Mouse (Mus musculus): ENCODE data around the gene Arl3. TPM values are rescaled to one million over a fixed set of nuclear protein-coding genes. Genes with fewer than 3 reads are reported as not detected.
A peak's percentile ranks its signal among the peaks of the same experiment; 100 is the strongest.

Gene Arl3
- polyA plus RNA-seq, 1 experiment from 2014 or later = 91.8 TPM

- H3K9me3 ChIP-seq (replicated peaks) = no peaks in the 10 kb centered on the region
- peak overlapping the region; percentile 100 for H3K27ac ChIP-seq
- no peak for ATAC-seq (replicated peaks; ENCODE audit: insufficient number of reproducible peaks, insufficient read depth, low FRiP score, low read depth)
- H3K4me1 ChIP-seq (replicated peaks) = peaks cover 57% of the 10 kb centered on the region
- 26% methylated on average over 9 of the region's 9 CpGs for WGBS
- peak overlapping the region; percentile 98 for H3K9ac ChIP-seq
- peak overlapping the region; percentile 93 for H3K4me3 ChIP-seq
- H3K4me2 ChIP-seq = peak overlapping the region; percentile 95
- H3K27me3 ChIP-seq = no peaks in the 10 kb centered on the region
- H3K36me3 ChIP-seq = peaks cover 22% of the 10 kb centered on the region; the same call in 1 of the 2 replicates
Observed at GRCm38 (mm10) chr19:46504822-46505417, 68.1 kb downstream of the Arl3 start.

DNA sequence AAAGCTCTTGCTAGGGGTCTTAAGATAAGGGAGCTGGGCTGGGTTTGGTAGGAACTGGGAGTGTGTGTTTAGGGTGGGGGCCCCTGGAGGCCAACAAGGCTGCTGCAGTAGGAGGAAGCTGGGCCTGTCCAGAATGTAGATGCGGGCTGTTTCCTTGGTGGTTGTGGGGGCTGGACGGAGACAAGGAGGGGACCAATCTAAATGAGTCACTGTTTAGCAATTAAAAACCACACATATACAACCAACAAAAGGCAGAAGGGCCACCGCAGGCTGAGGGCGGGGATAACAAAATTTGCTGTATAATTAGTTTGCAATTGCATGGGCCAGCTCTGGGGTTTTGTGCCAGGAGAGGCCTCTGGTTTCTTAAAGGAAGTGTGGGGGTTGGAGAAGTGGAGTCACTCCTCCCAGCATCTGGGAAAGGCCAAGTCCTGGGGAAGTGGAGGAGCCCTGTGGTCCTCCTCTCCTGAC is 68.9 kb downstream of the Arl3 start:
- peak; percentile 0; the same call in 1 of the 2 replicates for ATAC-seq (replicated peaks; ENCODE audit: insufficient number of reproducible peaks, insufficient read depth, low FRiP score, low read depth)
- Histone ChIP-seq H3K4me1 (replicated peaks) (peaks cover 52% of the 10 kb centered on the region), H3K9me3 (replicated peaks) (no peaks in the 10 kb centered on the region), H3K4me3 (peak overlapping the region; percentile 93), H3K9ac (peak overlapping the region; percentile 98), H3K27me3 (no peaks in the 10 kb centered on the region), H3K36me3 (peaks cover 22% of the 10 kb centered on the region; the same call in 1 of the 2 replicates), H3K27ac (peak overlapping the region; percentile 100), H3K4me2 (peak overlapping the region; percentile 95)
- 3% methylated on average over 4 of the region's 4 CpGs for WGBS

DNA sequence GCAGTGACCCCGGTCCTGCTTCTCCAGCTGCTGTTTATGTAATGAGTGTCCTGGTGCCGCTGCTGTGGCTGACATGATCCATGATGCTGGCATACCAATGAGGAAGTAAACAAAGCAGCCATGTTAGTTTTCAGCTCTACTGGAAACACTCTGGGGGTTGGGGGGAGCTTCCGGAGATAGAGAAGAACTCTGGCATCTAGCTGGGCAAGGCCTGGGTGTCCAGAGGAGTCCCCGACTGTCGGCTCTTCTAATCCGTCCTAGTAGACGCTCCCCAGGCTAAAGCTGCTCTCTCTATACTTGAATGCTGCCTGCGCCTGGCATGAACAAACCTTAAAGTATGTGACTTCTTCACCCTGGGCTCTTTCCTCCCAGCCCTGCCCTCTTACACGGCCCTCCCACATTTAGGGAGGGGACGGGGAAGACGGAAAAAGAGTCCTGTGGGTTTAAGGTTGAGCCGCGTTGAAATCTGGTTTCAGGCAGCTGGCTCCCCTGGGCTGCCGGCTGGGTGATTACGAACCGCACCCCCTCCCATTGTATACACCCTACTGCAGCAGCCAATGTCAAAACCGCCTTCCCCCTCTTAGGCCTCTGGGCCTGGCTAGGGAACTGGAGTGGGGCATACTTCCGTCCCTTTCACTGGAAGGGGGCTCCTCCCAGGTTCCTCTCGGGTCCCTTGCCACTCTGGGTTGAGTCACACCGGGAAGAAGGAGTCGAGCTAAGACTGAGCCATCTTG is 69.5 kb downstream of the Arl3 start:
- Histone ChIP-seq H3K27ac (peak overlapping the region; percentile 100), H3K4me2 (peak overlapping the region; percentile 95), H3K9ac (peak overlapping the region; percentile 98), H3K9me3 (replicated peaks) (no peaks in the 10 kb centered on the region), H3K4me3 (peak overlapping the region; percentile 93), H3K27me3 (no peaks in the 10 kb centered on the region), H3K4me1 (replicated peaks) (peaks cover 48% of the 10 kb centered on the region), H3K36me3 (peaks cover 22% of the 10 kb centered on the region; the same call in 1 of the 2 replicates)
- peak; percentile 41 for ATAC-seq (replicated peaks; ENCODE audit: insufficient number of reproducible peaks, insufficient read depth, low FRiP score, low read depth)
- WGBS = under 1% methylated on average over 21 of the region's 21 CpGs

DNA sequence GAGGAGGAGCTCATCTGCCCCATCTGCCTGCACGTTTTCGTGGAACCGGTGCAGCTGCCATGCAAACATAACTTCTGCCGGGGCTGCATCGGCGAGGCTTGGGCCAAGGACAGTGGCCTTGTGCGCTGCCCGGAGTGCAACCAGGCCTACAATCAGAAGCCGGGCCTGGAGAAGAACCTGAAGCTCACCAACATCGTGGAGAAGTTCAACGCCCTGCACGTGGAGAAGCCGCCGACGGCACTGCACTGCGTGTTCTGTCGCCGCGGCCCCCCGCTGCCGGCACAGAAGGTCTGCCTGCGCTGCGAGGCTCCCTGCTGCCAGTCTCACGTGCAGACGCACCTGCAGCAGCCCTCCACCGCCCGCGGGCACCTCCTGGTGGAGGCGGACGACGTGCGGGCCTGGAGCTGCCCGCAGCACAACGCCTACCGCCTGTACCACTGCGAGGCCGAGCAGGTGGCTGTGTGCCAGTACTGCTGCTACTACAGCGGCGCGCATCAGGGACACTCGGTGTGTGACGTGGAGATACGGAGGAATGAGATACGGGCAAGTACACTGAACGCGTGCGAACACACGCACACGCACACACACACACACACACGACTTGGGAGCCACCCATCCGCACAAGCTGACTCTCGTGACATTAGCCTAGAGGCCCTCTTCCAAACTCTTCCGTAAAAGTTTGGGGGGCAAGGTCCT is 70.4 kb downstream of the Arl3 start:
- 0 out of 2 replicates have a peak, but pooled peaks have one; percentile 10 for ATAC-seq (replicated peaks; ENCODE audit: insufficient number of reproducible peaks, insufficient read depth, low FRiP score, low read depth)
- WGBS = under 1% methylated on average over 53 of the region's 53 CpGs
- Histone ChIP-seq H3K27me3 (no peaks in the 10 kb centered on the region), H3K9me3 (replicated peaks) (no peaks in the 10 kb centered on the region), H3K4me2 (peak overlapping the region; percentile 95), H3K27ac (peak overlapping the region; percentile 100), H3K4me1 (replicated peaks) (peaks cover 39% of the 10 kb centered on the region), H3K9ac (peak overlapping the region; percentile 98), H3K36me3 (peaks cover 14% of the 10 kb centered on the region; the same call in 1 of the 2 replicates), H3K4me3 (peak overlapping the region; percentile 93)

GRCm38 (mm10) chr19:46502069-46502455 is 70.9 kb downstream of the Arl3 start:
- H3K4me3 ChIP-seq = peak overlapping the region; percentile 93
- peaks cover 33% of the 10 kb centered on the region for H3K4me1 ChIP-seq (replicated peaks)
- no peaks in the 10 kb centered on the region for H3K27me3 ChIP-seq
- H3K27ac ChIP-seq = peak overlapping the region; percentile 100
- H3K36me3 ChIP-seq = peaks cover 10% of the 10 kb centered on the region; the same call in 1 of the 2 replicates
- under 1% methylated on average over 46 of the region's 46 CpGs for WGBS
- peak overlapping the region; percentile 95 for H3K4me2 ChIP-seq
- H3K9ac ChIP-seq = peak overlapping the region; percentile 98
- H3K9me3 ChIP-seq (replicated peaks) = no peaks in the 10 kb centered on the region
- ATAC-seq (replicated peaks; ENCODE audit: insufficient number of reproducible peaks, insufficient read depth, low FRiP score, low read depth) = no peak

- Histone ChIP-seq H3K27me3 (no peaks in the 10 kb centered on the region), H3K36me3 (peaks cover 6% of the 10 kb centered on the region; the same call in 1 of the 2 replicates), H3K9me3 (replicated peaks) (no peaks in the 10 kb centered on the region), H3K4me3 (peak within 1 kb of the TSS; percentile 93), H3K4me2 (peak within 1 kb of the TSS; percentile 95), H3K27ac (peak within 1 kb of the TSS; percentile 100), H3K9ac (peak within 1 kb of the TSS; percentile 98), H3K4me1 (replicated peaks) (peaks cover 28% of the 10 kb centered on the region)
- under 1% methylated on average over 63 of the region's 64 CpGs for WGBS
- peak; percentile 48 for ATAC-seq (replicated peaks; ENCODE audit: insufficient number of reproducible peaks, insufficient read depth, low FRiP score, low read depth)
Observed at GRCm38 (mm10) chr19:46501401-46502068, 71.5 kb downstream of the Arl3 start, which contains the start of gene Trim8. Gene Trim8, plus strand, starts transcription at chr19:46501702.

- Histone ChIP-seq H3K4me1 (replicated peaks) (peaks cover 20% of the 10 kb centered on the region), H3K4me3 (peak overlapping the region; percentile 93), H3K27me3 (no peaks in the 10 kb centered on the region), H3K9me3 (replicated peaks) (no peaks in the 10 kb centered on the region), H3K36me3 (peaks cover 3% of the 10 kb centered on the region; the same call in 1 of the 2 replicates), H3K4me2 (peak overlapping the region; percentile 95), H3K27ac (peak overlapping the region; percentile 100), H3K9ac (peak overlapping the region; percentile 93)
- peak; percentile 8 for ATAC-seq (replicated peaks; ENCODE audit: insufficient number of reproducible peaks, insufficient read depth, low FRiP score, low read depth)
- WGBS = under 1% methylated on average over 41 of the region's 50 CpGs
Observed at GRCm38 (mm10) chr19:46500581-46501341, 72.2 kb downstream of the Arl3 start.

- peak overlapping the region; percentile 93 for H3K4me3 ChIP-seq
- H3K9ac ChIP-seq = peak overlapping the region; percentile 93
- H3K4me1 ChIP-seq (replicated peaks) = peaks cover 15% of the 10 kb centered on the region
- H3K36me3 ChIP-seq = no peaks in the 10 kb centered on the region
- H3K9me3 ChIP-seq (replicated peaks) = no peaks in the 10 kb centered on the region
- peak; percentile 74 for ATAC-seq (replicated peaks; ENCODE audit: insufficient number of reproducible peaks, insufficient read depth, low FRiP score, low read depth)
- no peaks in the 10 kb centered on the region for H3K27me3 ChIP-seq
- WGBS = under 1% methylated on average over 50 of the region's 52 CpGs
- H3K27ac ChIP-seq = peak overlapping the region; percentile 100
- peak overlapping the region; percentile 95 for H3K4me2 ChIP-seq
Observed at GRCm38 (mm10) chr19:46499836-46500580, 73.0 kb downstream of the Arl3 start.

DNA sequence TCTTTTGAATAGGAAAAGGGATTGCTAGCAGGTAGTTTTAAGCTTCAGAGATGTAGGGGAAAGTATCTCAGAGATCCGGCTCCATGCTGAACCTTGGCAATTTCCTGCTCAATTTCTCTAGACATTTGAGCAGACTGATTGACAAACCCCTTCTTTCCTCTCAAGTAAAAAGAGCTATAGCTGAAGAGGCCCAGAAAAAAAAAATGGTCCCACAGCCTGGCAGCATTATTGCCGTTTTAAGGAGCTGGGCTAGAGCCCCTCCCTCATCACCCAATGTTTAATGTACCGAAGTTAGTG is 73.5 kb downstream of the Arl3 start:
- no peak overlapping the region for H3K9ac ChIP-seq
- no peaks in the 10 kb centered on the region for H3K9me3 ChIP-seq (replicated peaks)
- H3K27ac ChIP-seq = peak overlapping the region; percentile 85
- H3K4me1 ChIP-seq (replicated peaks) = peaks cover 10% of the 10 kb centered on the region
- H3K4me2 ChIP-seq = peak overlapping the region; percentile 95
- WGBS = 5% methylated on average over 3 of the region's 3 CpGs
- H3K4me3 ChIP-seq = peak overlapping the region; percentile 93
- H3K36me3 ChIP-seq = no peaks in the 10 kb centered on the region
- no peak for ATAC-seq (replicated peaks; ENCODE audit: insufficient number of reproducible peaks, insufficient read depth, low FRiP score, low read depth)
- no peaks in the 10 kb centered on the region for H3K27me3 ChIP-seq

DNA sequence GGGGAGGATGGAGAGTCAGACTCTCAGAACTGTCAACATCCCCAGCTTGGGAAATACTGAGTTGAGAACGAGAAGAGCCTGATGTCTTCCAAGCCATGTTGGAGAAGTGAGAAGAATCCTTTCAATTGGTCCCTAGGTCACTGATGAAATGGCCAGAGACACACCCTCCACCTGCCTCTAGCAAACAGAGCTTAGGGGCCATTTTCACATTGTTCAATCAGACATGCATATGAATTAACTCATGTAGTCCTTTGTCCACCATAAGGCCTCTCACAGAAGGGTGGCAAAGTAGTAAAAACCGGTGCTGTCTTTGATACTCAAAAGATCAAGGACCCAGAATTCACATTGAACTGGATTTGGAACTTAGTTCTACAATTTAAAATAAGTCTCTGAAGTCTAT is 75.8 kb downstream of the Arl3 start:
- Histone ChIP-seq H3K4me1 (replicated peaks) (0 out of 2 replicates have a peak, but pooled peaks cover 7% of the 10 kb centered on the region), H3K9ac (no peak overlapping the region), H3K36me3 (no peaks in the 10 kb centered on the region), H3K9me3 (replicated peaks) (no peaks in the 10 kb centered on the region), H3K27ac (no peak overlapping the region), H3K4me3 (no peak overlapping the region), H3K27me3 (no peaks in the 10 kb centered on the region), H3K4me2 (no peak overlapping the region)
- 56% methylated on average over 2 of the region's 2 CpGs for WGBS
- no peak for ATAC-seq (replicated peaks; ENCODE audit: insufficient number of reproducible peaks, insufficient read depth, low FRiP score, low read depth)
